Mouse (Mus musculus): ENCODE measurements around the gene Klhl22.
A peak's percentile ranks its signal among the peaks of the same experiment; 100 is the strongest.

The Klhl22 gene

DNA sequence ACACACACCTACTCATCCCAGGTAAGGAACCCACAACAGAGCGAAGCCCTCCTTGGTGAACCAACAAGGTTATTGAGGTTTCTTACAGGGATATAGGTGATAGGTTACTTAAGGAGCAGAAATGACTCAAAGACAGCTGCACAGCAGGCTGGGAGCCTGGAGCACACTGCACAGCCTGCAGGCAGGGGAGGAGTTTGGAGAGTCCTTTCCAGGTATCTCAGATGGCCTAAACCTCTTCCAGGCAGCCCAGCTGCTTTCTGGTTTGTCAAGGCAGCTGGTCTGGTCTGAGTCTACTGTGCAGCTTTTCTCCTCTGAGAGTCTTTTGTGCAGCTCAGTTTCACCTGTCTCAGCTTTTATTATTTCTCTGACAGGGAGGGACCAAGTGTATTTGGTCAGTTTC lies 1.7 kb upstream of the Klhl22 start:
- no peak for DNase-seq (ENCODE audit: low spot score in 2 of 2)

DNA sequence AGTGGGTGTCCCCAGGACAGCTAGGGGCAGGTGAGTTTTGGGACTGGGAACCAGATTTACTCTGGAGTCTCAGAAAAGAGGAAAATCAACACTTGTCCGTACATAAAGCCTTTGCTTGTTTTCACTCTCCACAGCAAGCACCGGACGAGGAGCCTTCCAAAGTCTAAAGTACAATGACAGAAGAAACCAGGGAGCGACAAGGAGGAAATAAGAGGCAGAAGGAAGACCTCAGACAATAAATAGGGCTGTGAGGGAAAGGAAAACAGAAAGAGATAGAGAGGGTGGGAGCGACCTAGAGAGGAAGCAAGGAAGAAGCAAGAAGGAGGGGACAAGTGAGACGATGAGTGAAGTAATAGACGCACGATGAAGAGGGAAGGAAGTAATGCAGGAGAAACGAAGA lies 516 bp upstream of the Klhl22 start:
- no peak for DNase-seq (ENCODE audit: low spot score in 2 of 2)

DNA sequence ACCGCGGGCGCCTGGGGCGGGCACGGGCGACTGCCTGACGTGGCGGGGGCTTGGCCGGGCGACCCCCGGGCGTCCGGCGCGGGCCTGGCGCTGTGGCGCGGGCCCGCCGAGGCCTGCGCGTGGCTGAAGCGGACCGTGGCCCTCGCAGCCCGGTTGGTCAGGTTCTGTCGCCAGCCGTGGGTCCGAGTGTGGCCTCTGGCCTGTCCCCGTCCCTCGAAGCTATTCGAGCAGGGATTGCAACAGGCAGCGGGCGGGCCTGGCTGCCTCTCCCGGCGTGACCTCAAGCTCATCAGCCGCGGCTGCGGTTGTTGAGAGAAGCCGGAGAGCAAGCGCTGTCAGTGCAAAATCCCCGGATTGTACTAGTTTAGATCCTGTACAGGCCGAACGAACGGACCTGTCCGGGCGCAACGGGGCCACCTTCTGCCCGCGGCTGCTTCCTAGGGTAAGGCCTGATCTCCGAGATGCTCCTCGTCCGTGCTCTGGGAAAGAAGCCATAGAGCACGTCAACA lies 449 bp downstream of the Klhl22 start:
- peak; percentile 32 to 46 for DNase-seq (ENCODE audit: low spot score in 2 of 2)

DNA sequence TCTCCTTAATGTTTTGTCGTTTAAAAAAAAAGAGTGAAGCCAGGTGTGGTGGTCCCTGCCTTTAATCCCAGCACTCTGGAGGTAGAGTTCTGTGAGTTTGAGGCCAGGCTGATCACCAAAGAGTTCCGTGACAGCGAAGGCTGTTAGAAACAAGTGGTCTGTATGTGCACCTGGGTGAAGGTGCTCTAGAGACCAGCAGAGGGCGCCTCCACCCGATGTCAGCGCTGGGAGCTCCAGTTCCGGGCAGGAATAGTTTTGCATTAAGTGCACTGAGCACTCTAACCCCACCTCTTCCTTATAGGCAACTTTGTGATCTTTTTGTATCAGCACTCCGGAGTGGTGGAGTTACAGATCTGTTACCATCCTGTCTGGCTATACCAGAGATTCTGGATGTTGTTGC lies 1.2 kb downstream of the Klhl22 start:
- peak; percentile 29 to 71 for DNase-seq (ENCODE audit: low spot score in 2 of 2)

DNA sequence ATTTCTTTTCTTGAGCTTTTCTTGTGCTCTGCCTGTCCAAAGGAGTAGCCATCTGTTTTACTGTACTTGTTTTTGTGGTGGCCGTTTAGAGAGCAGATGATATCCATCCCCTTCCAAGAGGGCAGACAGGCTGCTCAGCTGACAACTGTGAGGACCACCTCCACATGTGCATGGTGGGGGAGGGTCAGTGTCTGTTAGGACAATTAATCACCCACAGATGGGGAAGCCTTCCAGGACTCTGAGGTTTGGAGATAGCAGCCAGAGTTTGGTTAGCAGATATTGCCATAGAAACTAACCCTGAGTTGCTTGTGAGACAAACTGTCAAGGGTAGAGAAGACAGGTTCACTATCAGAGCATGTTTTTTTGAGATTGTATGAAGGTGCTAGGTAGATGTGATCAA lies 1.7 kb downstream of the Klhl22 start:
- no peak for DNase-seq (ENCODE audit: low spot score in 2 of 2)

DNA sequence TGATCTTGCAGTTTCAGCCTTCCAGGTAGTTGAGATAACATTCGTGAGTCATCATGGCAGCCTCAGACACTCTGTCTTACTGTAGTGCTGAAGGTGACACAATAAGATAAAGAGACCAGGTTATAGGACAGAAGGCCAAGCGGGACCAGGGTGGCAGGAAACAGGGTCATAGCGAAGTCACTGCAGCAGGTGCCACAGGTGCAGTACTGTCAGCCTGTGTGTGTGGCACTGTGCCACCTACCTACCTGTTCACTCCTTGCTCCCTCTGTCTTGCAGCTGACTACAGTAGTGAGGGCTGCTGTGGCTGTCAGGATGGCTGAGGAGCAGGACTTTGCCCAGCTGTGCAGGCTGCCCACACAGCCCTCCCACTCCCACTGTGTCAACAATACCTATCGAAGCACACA lies 4.7 kb downstream of the Klhl22 start:
- no peak for DNase-seq (ENCODE audit: low spot score in 2 of 2)

DNA sequence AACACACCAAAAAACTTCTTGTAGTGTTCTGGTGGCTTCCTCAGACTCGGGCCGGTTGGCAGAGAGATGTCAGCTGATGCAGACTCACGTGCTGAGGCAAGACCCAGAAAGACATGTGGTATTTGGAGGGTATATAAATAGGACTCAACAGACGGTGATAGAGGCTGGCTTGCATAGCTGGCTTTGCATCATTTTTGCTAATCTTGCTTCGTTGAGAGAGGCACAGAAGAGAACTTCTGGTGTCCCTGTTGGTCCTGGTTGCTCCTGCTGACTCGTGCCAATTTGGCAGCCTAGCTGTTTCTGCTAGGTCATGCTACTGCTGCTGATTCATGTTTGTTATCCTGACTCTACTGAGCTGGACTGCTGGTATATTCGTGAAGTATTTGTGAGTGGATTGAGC lies 9.4 kb downstream of the Klhl22 start:
- DNase-seq (ENCODE audit: low spot score in 2 of 2): no peak

DNA sequence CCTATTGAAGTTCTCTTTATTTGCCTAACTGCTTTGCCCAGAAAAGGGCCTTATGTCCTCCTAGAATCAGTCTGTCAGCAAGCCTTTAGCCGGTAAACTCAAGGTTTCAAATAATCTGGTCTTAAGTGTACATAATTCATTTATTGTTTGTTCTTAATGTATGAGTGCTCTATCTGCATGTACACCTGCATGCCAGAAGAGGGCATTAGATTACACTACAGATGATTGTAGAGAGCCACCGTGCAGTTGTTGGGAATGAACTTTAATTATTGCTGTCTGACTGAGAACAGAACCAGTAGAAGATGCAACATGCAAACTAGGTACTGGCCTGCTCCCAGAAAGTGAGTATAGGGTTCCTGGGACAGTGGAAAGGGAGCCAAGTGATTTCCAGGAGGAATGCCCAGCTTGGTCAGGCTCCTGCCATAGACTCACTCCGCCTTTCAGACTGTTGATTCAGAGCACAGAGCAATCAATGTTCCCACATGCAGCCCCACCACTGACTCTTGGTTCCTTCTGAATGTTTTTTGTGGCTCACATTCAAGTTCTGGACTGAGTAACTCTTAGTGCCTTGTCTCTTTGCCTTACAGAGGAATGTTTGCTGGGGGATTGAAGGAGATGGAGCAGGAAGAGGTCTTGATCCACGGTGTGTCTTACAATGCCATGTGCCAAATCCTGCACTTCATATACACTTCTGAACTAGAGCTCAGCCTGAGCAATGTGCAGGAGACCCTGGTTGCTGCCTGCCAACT lies 11.9 kb downstream of the Klhl22 start:
- no peak for DNase-seq (ENCODE audit: low spot score in 2 of 2)

DNA sequence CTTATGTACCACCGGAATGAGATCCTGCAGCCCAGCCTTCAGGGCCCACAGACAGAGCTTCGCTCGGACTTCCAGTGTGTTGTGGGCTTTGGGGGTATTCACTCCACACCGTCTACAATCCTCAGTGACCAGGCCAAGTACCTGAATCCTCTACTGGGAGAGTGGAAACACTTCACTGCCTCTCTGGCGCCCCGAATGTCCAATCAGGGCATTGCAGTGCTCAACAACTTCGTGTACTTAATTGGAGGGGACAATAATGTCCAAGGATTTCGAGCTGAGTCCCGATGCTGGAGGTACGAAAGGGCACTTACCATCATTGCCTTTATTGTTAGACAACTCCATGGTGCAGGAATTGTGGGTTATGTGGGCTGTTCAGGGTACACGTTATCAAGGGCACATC lies 17.4 kb downstream of the Klhl22 start:
- DNase-seq (ENCODE audit: low spot score in 2 of 2): peak in 1 of 2 experiments; percentile 68

DNA sequence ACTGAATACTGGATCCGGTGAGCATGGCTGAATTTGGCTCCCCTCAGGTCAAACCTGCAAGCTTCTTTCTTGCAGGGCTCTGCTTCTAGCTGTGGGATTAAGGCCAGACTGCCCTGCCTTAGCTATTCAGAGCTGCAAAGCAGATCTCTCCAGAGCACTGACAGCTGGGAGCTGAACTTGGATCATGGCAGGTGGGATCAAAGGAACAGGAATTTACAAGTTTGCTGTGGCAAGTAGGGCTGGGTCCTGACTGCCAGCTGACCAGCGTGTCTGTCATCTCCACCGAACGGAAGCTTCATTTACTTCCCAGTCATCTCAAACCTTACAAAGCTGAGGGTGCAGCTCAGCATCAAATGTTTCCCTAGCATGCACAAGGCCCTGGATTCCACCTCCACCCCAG lies 18.8 kb downstream of the Klhl22 start:
- no peak for DNase-seq (ENCODE audit: low spot score in 2 of 2)

DNA sequence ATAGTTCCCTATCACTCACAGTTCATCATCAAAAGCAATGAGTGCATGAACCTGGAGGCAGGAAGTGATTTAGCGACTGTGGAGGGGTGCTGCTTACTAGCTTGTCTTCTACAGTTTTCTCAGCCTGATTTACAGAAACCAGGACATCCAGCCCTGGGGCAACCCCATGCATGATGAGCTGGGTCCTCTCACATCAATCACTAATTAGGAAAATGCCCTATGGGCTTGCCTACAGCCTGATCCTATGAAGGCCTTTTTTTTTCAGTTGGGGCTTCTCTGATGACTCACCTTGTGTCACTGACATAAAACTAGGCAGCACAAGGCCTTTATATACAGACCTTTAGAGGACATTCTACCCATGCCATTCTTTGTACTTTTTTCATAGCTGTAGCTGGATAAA lies 20.3 kb downstream of the Klhl22 start:
- no peak for DNase-seq (ENCODE audit: low spot score in 2 of 2)

DNA sequence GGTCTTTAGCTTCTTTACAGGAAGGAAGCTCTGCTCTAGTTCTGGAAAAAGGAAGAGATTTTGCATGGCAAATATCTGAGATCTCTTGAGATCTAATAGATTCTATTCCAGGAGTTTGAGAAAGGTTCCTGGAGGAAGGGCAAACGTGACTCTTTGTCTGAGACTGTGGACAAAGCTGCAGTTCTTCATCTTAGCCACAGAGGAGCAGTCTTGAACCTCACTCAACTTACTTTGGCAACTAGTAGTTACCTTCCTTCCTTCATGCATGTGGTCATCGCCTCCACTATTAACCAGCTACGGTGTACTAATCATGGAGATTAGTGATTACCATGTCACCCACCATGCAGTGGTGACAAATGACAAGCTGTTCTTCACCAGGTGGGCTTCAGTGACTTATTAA lies 25.9 kb downstream of the Klhl22 start:
- no peak for DNase-seq (ENCODE audit: low spot score in 2 of 2)

DNA sequence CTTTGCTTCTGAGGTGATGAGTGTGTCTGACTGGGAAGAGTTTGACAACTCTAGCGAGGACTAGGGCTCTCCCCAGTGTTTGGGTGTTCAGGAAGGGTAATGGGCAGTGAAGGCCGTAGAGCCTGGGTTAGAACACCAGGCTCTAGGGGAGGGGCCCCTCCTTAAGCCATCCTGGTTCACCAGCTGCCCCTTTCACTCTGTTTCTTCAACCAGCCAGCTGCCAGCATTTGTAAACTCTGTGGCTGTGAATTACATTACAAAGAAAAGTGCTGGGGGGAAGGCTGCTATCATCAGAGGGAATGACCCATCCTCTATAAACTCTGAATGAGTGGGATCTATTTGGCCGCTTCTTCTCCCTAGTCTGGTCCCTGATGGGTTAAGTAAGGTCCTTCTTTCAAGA lies 33.3 kb downstream of the Klhl22 start:
- DNase-seq (ENCODE audit: low spot score in 2 of 2): no peak

DNA sequence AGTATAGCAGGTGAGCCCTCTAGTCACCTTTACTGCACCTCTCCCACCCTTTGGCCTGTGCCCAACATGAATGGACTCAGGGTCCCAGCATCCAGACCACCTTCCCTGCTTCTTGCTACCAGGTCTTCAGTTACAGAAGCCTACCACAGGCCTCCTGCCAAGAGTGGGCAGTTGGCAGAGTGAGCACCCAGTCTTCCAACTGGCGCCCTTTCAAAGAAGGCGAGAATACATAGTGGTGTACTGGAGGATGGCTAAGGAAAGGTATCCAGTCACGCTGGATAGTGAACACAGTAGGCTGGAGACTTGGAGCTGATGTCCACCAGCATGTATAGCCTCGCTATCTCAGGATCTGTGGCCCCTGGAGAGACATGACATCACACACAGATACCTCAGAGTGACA lies 34.6 kb downstream of the Klhl22 start:
- no peak for DNase-seq (ENCODE audit: low spot score in 2 of 2)

DNA sequence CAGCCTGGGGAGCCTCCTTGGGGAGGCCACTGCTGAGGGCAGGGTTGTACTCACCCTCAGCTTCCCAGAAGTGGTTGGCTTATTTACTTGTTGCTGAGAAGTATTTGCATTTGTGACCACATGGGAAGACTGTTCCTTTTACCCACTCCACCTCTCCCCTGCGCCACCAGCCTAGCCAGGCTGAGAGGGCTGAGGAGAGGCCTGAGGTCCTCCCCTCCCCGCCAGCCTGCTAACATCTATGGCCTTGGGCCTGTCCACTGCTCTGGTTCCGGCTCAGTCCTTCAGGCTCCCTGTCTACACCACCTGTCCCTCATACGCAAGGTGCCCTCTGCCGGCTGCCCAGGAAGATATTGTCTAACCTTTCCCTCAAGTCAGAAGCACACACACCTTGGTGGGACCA lies 36.2 kb downstream of the Klhl22 start:
- no peak for DNase-seq (ENCODE audit: low spot score in 2 of 2)

DNA sequence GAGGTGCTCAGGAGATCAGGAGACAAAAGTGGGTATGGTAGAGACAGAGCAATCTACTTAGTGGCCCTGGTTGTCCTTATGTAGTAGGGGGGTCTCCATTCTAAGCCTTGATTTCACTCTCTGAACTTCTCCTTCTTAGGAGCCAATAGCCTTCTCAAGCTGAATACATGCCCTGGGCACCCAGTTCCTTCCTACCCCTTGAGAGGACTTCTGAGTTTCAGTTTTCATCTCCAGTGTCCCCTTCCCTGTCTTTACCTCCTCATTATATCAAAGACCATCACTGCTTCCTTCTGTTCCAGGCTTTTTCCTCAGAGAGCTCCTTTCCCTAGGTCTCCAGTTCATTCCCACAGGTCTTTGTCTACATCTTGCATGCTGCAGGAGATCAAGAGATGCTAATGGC lies 37.1 kb downstream of the Klhl22 start:
- no peak for DNase-seq (ENCODE audit: low spot score in 2 of 2)

DNA sequence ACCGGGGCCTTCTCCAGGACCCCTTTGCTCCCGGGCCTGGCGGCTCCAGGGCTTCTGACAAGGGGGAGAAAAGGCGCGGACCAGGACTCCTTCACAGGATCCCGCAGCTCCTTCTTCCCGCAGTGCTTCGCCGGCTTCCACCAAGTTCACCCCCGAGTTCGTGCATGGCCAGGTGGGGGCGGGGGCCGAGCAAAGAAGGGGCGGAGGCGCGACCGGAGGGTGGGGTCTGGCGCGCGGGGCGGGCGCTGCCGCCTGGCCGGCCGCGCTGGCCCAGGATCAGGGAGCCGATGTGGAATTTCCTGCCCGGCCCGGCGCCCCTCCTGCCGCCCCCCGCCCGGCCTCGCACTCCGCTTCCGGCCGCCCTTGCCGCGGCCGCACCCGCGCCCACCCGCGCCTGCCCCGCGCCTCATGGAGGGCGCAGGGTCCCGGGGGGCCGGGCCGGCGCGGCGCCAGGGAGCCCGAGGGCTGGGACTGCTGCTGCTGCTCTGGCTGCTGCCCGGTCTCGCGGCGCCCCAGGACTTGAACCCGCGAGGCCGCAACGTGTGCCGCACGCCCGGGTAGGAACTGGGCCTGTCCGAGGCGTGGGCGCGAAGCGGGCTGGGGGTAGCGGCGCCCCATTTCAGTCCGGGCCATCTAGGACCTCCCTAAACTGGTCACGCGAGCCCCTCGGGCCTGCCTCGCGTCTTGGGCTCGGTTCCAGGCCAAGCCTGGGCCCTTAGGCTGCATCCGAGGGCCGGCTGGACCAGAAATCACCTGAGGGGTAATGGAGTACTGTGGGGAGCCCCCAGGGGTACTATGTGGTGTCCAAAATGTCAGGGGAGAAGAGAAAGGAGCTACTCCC lies 37.8 kb downstream of the Klhl22 start, which contains the start of gene Scarf2:
Scarf2 (plus strand) TSS at position 312 of the 841 bp plus-strand sequence.
- peak in 1 of 2 experiments; percentile 24 for DNase-seq (ENCODE audit: low spot score in 2 of 2)

DNA sequence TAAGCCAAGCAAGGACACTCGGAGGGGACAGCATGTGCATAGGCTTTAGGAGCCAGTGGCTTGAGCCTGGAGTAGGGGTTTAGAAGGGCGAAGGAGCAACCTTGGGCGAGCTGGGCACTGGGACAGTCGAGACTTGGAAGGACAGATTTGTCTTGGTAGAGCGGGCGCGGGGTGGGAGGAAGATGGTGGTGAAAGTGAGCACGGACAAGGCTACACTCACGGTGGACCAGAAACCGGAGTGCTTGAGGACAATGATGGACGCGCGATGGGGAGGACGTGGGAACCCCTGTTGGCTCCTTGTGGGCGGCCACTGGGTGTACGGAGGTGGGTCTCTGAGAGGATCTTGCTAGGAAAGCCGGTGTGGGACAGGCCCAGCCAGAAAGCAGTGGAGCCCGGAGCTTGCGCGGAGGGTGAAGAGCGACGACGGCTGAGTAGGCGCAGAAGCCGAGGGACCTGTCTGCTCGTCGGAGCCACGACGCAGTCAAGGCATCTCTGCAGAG lies 38.4 kb downstream of the Klhl22 start:
- DNase-seq (ENCODE audit: low spot score in 2 of 2): peak in 1 of 2 experiments; percentile 19

DNA sequence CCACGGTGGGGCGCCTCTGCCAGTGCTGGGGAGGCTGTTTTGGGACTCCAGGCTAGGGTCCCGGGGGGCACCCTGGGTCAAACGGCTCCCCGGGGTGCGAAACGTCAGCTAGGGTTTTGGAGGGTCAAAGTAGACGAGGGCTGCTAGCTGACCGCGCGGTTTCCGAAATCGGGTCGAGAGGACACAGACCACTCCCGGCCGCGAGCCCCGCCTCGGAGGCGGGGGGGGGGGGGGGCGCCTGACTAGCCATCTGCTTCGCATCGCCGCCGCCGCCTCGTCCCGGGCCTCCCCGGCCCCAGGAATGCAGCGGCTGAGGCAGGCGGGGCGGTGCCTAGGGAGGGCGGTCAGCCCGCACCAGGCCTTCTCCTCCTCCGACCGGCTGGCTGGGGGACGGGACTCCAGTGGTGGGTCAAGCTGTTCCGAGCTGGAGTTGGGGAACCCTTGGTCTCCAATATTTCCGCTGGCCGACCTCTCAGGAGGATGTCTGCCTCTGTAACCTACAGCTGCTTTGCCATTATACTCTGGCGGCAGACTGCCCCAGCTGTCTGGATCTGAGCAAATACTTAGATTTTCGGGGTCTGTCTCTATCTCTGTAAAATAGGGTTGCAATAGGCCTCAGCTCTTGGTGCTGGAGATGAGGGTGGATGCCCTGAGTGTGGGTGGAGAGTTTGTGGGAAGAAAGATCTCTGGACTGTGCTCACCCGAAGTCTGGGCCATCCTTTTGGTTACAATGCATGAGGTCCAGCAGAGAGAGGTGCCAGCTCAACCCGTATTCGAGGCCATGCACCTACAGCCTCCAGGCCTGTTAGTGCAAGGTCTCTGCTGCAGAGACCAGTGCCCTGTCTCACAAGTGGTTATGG lies 39.1 kb downstream of the Klhl22 start:
- DNase-seq (ENCODE audit: low spot score in 2 of 2): peak in 1 of 2 experiments; percentile 21

DNA sequence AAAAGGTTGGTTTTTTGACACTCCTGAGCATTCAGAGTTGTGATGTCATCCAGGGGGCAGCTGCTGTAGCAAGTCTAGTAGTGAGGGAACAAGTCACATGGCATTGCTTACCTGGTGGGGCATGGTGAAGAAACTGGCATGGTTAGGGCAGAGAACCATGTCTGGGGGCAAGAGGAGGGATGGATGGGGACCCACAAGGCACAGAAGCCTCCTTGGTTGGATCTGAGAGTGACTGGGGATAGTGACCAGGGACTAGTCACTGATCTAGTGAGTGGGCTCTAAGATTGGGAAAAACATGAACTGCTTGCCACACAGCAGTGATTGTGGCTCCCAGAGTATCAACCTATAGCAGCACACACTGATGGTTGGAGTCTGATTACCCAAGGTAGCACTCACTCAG lies 40.2 kb downstream of the Klhl22 start:
- no peak for DNase-seq (ENCODE audit: low spot score in 2 of 2)

DNA sequence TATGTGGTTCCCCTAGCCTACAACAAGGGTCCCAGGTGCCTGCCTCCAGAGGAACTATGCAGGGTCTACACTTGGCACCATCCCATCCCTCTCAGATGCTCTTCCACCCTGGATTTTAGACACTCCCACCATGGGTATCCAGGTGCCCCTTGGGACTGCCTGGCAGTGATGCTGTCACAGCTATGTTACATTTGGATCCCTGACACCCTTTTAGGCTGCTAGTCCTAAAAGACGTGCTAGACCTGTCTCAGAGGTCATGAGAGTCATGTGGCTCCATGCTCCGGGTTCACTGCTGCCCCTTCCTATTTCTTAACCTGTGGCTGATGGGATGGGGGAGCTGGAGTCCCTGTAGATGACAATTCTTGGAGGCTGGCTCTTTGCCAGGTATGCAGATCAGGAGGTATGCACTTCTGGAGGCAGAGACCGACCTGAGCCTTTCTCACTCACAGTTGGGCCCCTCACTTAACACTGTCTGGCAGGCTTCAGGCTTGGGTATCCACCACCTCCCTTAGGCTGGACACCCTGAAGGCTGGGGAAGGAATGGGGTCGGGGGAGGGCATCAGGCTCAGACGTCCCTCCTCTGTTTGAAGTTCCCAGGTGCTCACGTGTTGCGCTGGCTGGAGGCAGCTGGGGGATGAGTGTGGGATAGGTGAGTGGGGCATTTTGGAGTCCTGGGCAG lies 42.5 kb downstream of the Klhl22 start:
- DNase-seq (ENCODE audit: low spot score in 2 of 2): no peak

Data from spleen, postnatal 10 days (tissue).